Mouse (Mus musculus) granulocyte monocyte progenitor cell, adult 5-6 weeks (primary cell): ENCODE results near the gene Gm28043. TPM values are rescaled to one million over a fixed set of nuclear protein-coding genes. Genes with fewer than 3 reads are reported as not detected.

ENCODE experiments used
- ATAC-seq: replicated peaks from 2 replicates; pipeline ENCODE4 v1.8.0; 2016; ENCODE audit warnings: mild to moderate bottlenecking, moderate TSS enrichment, inconsistent platforms; ENCODE audit not compliant: poor library complexity, severe bottlenecking
- total RNA-seq, 2 experiments: library from RNA; stranded (forward) in 1 of 2; stranded (reverse) in 1 of 2; fragments of 200-712, 200-1000 nt in 1 of 2; fragments of >200 nt in 1 of 2; fragmentation: Nextera tagmentation in 1 of 2; gene quantifications; 2 replicates each; pipeline ENCODE4 v1.2.3; 2014 to 2017

Gene Gm28043
- total RNA-seq, 2 experiments from 2014 or later = 5.4 to 6.1 TPM

- no peak for ATAC-seq
These were observed 63.9 kb downstream of the Gm28043 start for GRCm38 (mm10) chr17:29678526-29678925.

- ATAC-seq = no peak
These were observed 64.5 kb downstream of the Gm28043 start for GRCm38 (mm10) chr17:29679038-29679767.

GRCm38 (mm10) chr17:29680174-29680573 is 65.5 kb downstream of the Gm28043 start:
- ATAC-seq = no peak

GRCm38 (mm10) chr17:29680921-29681320 is 66.2 kb downstream of the Gm28043 start:
- ATAC-seq = no peak

- no peak for ATAC-seq
These were observed 67.0 kb downstream of the Gm28043 start for GRCm38 (mm10) chr17:29681669-29682068.

- no peak for ATAC-seq
These were observed 67.6 kb downstream of the Gm28043 start for GRCm38 (mm10) chr17:29682261-29682660.

GRCm38 (mm10) chr17:29683127-29683526 is 68.5 kb downstream of the Gm28043 start:
- no peak for ATAC-seq

- ATAC-seq = no peak
These were observed 69.6 kb downstream of the Gm28043 start for GRCm38 (mm10) chr17:29684275-29684674.

GRCm38 (mm10) chr17:29686771-29687170 is 72.1 kb downstream of the Gm28043 start:
- no peak for ATAC-seq

- ATAC-seq = no peak
These were observed 72.7 kb downstream of the Gm28043 start for GRCm38 (mm10) chr17:29687373-29687772.

GRCm38 (mm10) chr17:29688610-29689009 is 73.9 kb downstream of the Gm28043 start:
- no peak for ATAC-seq

GRCm38 (mm10) chr17:29690257-29690656 is 75.6 kb downstream of the Gm28043 start:
- no peak for ATAC-seq

GRCm38 (mm10) chr17:29692827-29693226 is 78.2 kb downstream of the Gm28043 start:
- ATAC-seq = no peak

- no peak for ATAC-seq
These were observed 78.9 kb downstream of the Gm28043 start for GRCm38 (mm10) chr17:29693571-29693970.

- ATAC-seq = no peak
These were observed 79.8 kb downstream of the Gm28043 start for GRCm38 (mm10) chr17:29694516-29694915.

- no peak for ATAC-seq
These were observed 82.3 kb downstream of the Gm28043 start for GRCm38 (mm10) chr17:29696940-29697339.

GRCm38 (mm10) chr17:29698421-29698820 is 83.7 kb downstream of the Gm28043 start:
- ATAC-seq = no peak

GRCm38 (mm10) chr17:29700573-29700972 is 85.9 kb downstream of the Gm28043 start:
- no peak for ATAC-seq

- ATAC-seq = peak; percentile 53
These were observed 88.4 kb downstream of the Gm28043 start for GRCm38 (mm10) chr17:29702938-29703710.

GRCm38 (mm10) chr17:29704781-29705180 is 90.1 kb downstream of the Gm28043 start:
- peak; percentile 59 for ATAC-seq

- ATAC-seq = no peak
These were observed 91.2 kb downstream of the Gm28043 start for GRCm38 (mm10) chr17:29705881-29706280.
